Mouse (Mus musculus): ENCODE data around the gene Ldlrad1. TPM values are rescaled to one million over a fixed set of nuclear protein-coding genes. Genes with fewer than 3 reads are reported as not detected.

The Ldlrad1 gene
- 0.19 and 0.38 TPM in 2 replicates for polyA plus RNA-seq (2015; fragmentation: Nextera tagmentation; extraction: Ambion mirVana)

- DNase-seq (ENCODE audit: low spot score) = no peak
Measured at GRCm38 (mm10) chr4:107208880-107209279, at the start of gene Ldlrad1. Gene Ldlrad1, plus strand, starts transcription at chr4:107209180.

DNA sequence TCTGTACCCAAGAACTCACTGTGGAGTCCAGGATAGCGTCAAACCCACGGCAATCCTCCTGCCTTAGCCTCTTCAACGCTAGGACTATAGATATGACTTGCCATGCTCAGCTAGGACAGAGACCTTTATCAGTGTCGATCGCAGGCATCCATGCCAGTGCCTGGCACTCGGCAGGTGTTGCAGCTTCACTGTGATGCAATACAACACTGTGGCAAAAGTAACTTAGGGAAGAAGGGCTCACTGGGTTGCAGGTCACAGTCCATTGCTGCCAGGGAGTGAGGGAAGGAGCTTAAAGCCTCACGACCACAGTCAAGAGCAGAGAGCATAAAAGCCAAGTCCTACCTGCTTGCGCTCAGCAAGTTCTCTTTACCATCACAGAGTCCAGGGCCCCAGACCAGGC is 48.8 kb upstream of the Ldlrad1 start:
- no peak for DNase-seq (ENCODE audit: low spot score)

DNA sequence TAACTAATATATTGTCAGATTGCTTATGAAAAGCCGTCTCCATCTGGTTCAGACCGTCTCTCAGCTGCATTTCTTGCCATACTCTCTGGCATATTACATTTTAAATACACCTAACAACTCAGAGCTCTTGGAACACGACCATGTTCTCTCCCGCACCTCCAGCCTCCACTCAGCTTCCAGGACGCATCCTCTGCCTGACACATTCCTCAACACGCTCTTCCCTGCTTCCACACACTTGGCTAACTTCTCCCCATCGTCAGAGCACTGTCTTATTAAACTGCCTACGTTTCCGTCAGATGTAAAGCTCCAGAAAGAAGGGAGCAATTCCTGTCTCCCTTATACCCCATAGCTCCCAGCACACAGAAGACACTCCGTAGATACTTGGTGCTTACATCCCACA is 45.6 kb upstream of the Ldlrad1 start:
- DNase-seq (ENCODE audit: low spot score) = no peak

DNA sequence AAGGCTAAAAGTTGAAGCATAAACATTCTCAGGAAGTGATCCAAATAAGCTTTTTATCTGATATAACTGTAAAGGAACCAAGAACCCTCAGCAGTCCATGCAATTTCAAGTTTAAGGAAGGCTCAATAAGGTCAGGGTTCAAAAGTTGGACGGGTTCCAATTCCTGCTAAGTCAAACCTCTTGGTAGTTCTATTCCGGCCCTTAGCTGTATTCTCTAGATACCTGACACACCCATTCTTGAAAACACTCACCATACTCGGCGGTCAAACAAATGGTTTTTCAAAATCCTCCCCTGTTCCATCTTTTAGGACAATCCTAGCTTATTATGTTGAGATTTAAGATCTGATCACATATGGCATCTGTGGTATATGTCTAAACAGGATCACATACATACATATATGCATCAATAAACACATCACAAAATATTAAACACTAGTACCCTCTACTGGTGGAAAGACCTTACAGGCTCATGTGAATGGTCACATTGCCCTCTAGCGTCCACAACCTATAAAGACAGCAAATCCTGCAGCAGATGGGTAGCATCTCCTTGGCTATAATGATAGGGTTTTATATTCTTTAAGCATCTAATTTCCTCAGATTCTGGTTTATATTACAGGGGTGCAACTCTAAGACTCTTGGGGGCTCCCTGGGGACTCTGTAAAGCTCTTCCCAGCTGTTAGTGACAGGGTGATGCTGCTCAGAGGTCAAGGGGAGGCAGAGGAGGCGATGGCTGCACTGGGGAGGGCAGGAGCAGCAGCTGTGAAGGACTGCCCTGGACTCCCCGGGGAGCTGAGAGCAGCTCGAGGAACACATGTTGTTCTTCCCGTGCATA is 45.0 kb upstream of the Ldlrad1 start:
- DNase-seq (ENCODE audit: low spot score) = peak; percentile 80

- DNase-seq (ENCODE audit: low spot score) = no peak
Measured at GRCm38 (mm10) chr4:107166700-107167099, 42.3 kb upstream of the Ldlrad1 start.

GRCm38 (mm10) chr4:107167798-107168197 is 41.2 kb upstream of the Ldlrad1 start:
- DNase-seq (ENCODE audit: low spot score) = no peak

- no peak for DNase-seq (ENCODE audit: low spot score)
Measured at GRCm38 (mm10) chr4:107177506-107177905, 31.5 kb upstream of the Ldlrad1 start.

DNA sequence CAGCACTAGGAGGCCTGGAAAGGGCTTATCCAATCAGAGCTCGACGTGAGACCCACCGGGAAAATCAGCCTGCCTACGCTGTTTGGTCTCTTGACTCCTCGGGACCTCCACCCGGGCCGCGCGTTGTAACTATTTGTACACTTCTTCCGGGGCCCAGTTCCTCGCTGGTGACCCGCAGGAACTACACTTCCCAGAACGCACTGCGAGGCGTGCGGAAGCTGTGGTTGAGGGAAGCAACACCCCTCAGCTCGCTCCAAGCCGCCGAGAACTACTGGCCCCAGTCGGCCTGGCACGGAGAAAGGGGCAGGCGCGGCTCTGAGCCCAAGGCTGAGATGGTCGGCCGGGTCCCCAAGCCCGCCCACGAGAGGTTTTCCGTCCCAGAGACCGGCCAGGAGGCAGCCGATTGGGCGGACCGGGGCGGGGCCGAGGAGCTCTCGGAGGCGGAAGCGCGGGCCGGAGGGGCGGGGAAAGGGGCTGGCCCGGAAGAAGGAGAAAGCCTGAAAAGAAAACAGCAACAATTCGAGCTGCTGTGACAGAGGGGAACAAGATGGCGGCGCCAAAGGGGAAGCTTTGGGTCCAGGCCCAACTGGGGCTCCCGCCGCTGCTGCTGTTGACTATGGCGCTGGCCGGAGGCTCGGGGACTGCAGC is 30.7 kb upstream of the Ldlrad1 start, which contains the start of gene Tmem59:
Gene Tmem59 (plus strand): TSS at position 218 of the 648 bp plus-strand sequence.
- DNase-seq (ENCODE audit: low spot score) = peak; percentile 96

GRCm38 (mm10) chr4:107178830-107179490 is 30.0 kb upstream of the Ldlrad1 start, which contains the start of gene Tceanc2:
Gene Tceanc2, minus strand, starts transcription at chr4:107179116.
- peak; percentile 83 for DNase-seq (ENCODE audit: low spot score)

DNA sequence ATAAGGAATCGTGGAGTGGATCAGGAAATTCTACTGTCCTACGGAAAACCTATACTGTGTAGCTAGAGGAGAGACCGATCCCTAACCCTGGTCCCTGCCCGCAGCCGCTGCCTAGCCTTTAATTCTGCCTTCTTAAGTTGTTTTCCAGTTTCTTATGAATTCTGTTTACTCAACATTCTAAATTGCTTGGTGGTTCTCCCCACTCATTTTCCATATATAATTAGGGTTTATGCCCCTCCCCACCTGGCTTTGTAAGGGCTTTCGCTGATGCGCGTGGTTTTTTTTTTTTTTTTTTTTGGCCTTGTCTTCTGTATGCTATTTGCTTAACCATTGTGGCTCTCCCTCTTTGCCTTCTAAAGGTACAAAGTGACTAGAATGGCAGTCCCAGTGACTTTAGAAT is 29.4 kb upstream of the Ldlrad1 start:
- DNase-seq (ENCODE audit: low spot score) = no peak

DNA sequence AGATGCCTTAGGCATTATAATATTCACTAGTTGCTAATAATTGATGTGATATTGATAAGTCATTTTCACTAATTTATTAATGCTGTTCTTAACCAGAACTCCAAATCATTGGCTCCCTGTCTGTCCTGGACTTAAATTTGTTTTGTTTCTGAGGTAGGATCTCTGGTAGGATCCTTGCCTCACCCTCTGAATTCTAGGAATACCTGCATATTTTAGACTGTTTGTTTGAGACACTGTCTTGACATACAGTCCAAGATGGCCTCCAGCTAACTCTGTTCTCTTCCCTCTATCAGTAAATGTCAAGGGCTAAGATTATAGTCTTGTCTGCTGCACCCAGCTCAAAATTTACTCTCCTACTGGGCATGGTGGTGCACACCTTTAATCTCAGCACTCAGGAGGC is 28.2 kb upstream of the Ldlrad1 start:
- DNase-seq (ENCODE audit: low spot score) = no peak

DNA sequence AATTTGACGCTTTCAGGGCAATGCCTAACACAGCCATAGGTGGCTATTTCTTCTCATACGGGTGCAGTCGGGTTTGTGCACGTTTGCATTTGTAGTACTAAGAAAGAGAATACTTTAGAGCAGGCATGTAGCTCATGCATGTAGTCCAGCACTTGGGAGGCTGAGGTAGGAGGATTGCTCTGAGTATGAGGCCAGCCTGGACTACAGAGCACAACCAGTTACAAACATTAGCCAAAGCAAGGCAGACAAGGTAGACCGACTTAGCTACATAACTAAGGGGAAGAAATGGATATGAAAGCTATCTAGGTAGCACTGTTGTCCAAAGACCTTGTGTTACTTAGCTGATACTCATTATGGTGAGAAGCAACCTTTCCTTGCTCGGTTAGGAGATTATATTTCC is 27.1 kb upstream of the Ldlrad1 start:
- DNase-seq (ENCODE audit: low spot score) = no peak

DNA sequence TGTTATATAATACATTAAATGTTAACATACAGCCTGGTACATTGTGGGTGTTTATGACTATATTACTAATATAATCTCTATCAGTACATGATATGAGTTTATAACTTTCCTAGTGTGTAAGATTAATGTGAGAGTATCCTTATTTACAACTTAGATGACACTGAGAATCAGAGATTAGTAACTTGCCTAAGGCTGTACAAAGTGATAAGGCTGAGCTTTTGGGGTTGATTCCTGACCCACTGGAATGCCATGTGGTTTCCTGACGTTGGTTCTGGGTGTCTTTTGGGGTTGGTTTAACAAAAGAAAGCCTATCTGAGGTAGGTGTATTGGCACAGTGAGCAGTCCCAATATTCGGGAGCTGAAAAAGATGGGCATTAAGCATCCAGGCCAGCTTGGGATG is 26.2 kb upstream of the Ldlrad1 start:
- DNase-seq (ENCODE audit: low spot score) = no peak

DNA sequence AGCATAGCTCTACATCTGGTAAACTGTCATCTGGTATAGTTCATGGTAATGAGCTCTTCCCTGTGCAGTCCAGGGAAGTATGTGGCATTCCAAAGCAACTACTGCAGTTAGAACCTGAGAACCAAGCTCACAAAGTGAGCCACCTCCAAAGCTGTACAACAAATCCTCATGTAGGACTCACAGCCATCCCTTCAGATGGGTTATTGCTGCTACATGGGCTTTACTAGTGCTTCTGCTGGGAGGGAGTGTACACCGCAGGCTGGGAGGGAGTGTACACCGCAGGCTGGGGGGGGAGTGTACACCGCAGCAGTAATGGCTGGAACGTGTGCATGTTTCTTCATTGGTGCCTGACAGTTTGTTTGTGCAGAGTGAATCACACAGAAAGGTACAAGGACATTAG is 25.8 kb upstream of the Ldlrad1 start:
- no peak for DNase-seq (ENCODE audit: low spot score)

DNA sequence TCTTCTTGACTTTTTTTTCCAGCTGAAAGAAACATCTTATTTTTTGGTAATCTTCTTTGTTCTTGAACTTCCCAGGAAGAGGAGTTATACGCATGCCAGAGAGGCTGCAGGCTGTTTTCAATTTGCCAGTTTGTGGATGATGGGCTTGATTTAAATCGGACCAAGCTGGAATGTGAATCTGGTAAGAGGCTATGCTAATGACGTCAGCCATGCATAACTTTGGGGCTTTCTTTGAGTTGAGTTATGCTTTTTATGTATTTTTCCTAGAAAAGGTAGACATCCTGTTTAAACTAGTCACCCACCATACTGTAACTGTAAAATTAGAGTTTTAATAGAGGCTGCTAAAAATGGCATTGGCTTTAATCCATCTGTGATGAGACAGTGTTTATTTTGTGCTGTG is 23.3 kb upstream of the Ldlrad1 start:
- no peak for DNase-seq (ENCODE audit: low spot score)

DNA sequence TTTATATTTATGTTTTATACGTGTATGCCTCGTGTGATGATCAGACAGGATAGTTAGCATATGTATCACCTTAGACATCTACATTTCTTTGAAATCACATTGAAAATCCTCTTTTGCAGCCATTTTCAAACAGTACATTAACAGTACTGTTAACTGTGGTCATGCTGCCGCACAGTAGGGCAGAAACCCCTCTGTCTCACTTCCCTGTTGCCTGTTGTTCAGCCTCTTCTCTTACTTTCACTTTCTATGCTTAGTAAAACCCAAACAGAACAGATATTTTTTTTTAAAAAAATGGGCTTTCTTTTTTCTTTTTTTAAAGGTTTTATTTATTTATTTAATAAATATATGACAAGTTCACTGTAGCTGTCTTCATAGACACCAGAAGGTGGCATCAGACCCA is 15.1 kb upstream of the Ldlrad1 start:
- no peak for DNase-seq (ENCODE audit: low spot score)

DNA sequence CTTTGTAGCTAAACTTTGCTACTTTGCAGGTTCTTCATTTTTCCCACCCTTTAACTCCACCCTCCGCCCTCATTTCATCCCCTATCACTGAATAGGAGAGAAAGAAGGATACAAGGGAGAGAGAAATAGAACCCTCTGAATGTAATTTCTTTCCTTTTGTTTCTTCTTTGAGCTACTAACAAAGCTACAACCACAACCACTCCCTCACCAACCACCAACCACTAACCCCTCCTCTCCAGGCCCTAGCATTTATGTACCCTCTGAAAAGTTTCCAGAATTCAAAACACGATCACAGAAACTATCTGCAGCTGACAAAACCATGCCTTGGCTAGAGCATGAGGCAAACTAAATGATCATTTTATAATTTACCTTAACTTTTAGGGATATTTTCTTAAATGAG is 12.5 kb upstream of the Ldlrad1 start:
- DNase-seq (ENCODE audit: low spot score) = peak; percentile 48

DNA sequence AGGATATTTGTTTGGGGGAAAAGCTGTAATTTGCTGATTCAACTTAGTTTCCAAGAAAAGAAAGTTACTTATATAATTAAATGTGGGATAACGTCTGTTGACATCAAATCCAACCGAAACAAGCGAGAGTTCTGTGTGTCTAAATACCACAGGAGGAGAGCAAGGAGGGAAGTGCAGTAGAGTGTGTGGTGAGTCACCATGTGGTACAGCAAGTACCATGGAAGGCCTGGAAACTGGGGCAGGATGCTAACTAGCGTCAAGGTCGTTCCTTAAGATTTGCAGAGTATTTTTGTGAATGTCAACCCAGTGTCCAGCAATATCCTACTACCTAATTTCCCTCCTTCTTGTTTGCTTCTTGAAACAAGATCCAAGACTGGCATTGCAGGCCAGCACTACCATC is 10.9 kb upstream of the Ldlrad1 start:
- DNase-seq (ENCODE audit: low spot score) = no peak

- peak; percentile 71 for DNase-seq (ENCODE audit: low spot score)
Measured at GRCm38 (mm10) chr4:107201779-107202178, 7.2 kb upstream of the Ldlrad1 start.

DNA sequence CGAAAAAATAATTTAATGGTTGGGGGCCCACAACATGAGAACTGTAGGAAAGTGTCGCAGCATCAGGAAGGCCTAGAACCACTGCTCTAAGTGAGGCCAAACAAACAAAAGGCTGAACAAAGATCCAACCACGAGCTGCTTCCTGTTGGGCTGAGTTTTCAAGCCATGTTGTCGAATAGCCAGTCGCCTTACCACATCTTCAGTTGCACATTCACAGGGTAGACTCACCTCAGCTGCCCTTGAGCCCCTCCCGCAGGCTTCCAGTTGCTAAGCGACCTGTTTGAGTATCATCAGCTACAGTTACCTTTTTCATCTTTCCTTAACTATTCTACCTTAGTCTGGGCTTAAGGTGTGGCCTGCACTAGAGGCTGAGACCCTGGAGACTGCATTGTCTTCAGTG is 6.0 kb upstream of the Ldlrad1 start:
- no peak for DNase-seq (ENCODE audit: low spot score)

DNA sequence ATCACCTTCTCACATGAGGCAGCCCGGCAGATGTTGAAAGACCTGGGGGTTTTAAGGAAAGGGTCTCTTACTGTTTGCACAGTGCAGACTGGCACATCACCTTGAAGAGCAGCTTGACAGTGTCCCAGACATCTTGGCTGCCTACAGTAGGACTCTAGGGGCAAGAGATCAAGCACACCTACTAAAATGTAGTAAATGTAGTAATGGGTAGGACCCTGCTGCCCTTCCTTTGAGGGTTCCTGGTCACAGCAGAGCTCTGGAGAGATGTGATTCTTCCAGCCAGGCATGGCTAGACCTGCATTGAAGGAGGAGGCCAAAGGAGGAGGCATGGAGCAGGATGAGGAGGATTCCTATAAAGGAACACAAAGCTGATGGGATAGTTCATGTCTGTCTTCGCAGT is 2.0 kb upstream of the Ldlrad1 start:
- no peak for DNase-seq (ENCODE audit: low spot score)

GRCm38 (mm10) chr4:107210483-107211097 is 1.6 kb downstream of the Ldlrad1 start:
- no peak for DNase-seq (ENCODE audit: low spot score)

All from thymus, postnatal 0 days (tissue).